In the genomic region with DNA sequence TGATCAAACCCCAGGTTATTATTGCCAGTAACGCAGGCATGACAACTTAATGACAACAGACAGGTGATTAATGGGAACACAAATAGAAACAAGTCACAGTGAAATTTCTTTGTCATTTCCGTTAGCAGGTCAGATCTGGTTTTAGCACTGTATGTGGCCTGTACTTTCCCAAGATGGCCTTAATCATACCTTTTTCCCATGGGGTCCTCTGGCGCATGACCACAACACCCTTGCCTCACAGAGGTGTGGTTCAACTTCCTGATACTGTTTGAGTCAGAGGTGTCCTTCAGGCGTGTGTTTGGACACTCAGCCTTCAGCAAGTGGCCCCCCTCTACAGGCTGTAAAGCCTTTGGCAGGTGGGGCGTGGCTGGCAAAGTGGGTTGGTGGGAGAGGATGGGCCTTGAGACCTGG, we compare ENCODE assay signal across 24 mouse cellular contexts. TPM values are rescaled to one million over a fixed set of nuclear protein-coding genes. Genes with fewer than 3 reads are reported as not detected.
DNase-seq lines count a peak whose midpoint lies in the region; ATAC-seq lines count a peak whose summit lies in the region.
"Had no signal": no experiment of that assay in that cellular context is flagged by ENCODE, and none has a peak within 500 bp of the region (broad histone marks: within the 10 kb centered on the region; RNA-seq: fewer than 3 reads in every experiment).

No protein-coding gene starts in this region.

- no peak overlapping the region for H3K9ac ChIP-seq in hindbrain, embryonic 14.5 days
- no peak overlapping the region for H3K9ac ChIP-seq in neural tube, embryonic 11.5 days (ENCODE audit: low read length)
- H3K9ac ChIP-seq: forebrain, embryonic 13.5 days; heart, embryonic 12.5 days; heart, embryonic 15.5 days; hindbrain, embryonic 12.5 days; intestine, embryonic 15.5 days had no signal

- no peaks in the 10 kb centered on the region for H3K36me3 ChIP-seq in hindbrain, embryonic 14.5 days (replicated peaks; ENCODE audit: control insufficient read depth, insufficient read depth)
- no peaks in the 10 kb centered on the region for H3K36me3 ChIP-seq in hindbrain, embryonic 10.5 days
- H3K36me3 ChIP-seq in neural tube, embryonic 11.5 days (ENCODE audit: control insufficient read depth, insufficient read depth, low read length), result no peaks in the 10 kb centered on the region
- H3K36me3 ChIP-seq: G1E; heart, embryonic 12.5 days; heart, embryonic 15.5 days; hindbrain, embryonic 12.5 days; intestine, embryonic 15.5 days had no signal

- WGBS in hindbrain, embryonic 14.5 days, result 88% methylated on average over 5 of the region's 5 CpGs
- 89% methylated on average over 5 of the region's 5 CpGs for WGBS in hindbrain, embryonic 10.5 days
- WGBS in neural tube, embryonic 11.5 days, result 84% methylated on average over 5 of the region's 5 CpGs

- peaks cover 8% of the 10 kb centered on the region; the same call in 1 of the 2 replicates for H3K4me1 ChIP-seq in hindbrain, embryonic 14.5 days (replicated peaks; ENCODE audit: control insufficient read depth, insufficient read depth, low read length)
- H3K4me1 ChIP-seq in hindbrain, embryonic 10.5 days (replicated peaks), result peaks cover 27% of the 10 kb centered on the region
- H3K4me1 ChIP-seq in neural tube, embryonic 11.5 days (ENCODE audit: control insufficient read depth, insufficient read depth, low read length), result peaks cover 7% of the 10 kb centered on the region; the same call in 1 of the 2 replicates

- no peak overlapping the region for H3K4me2 ChIP-seq in hindbrain, embryonic 14.5 days (replicated peaks)
- H3K4me2 ChIP-seq in neural tube, embryonic 11.5 days (ENCODE audit: low read depth), result no peak overlapping the region
- H3K4me2 ChIP-seq: forebrain, embryonic 13.5 days; heart, embryonic 12.5 days; heart, embryonic 15.5 days; hindbrain, embryonic 12.5 days; intestine, embryonic 15.5 days had no signal

- peaks cover 7% of the 10 kb centered on the region; the same call in 1 of the 2 replicates for H3K9me3 ChIP-seq in hindbrain, embryonic 14.5 days (ENCODE audit: control insufficient read depth, low read length)
- no peaks in the 10 kb centered on the region for H3K9me3 ChIP-seq in hindbrain, embryonic 10.5 days
- H3K9me3 ChIP-seq in neural tube, embryonic 11.5 days (ENCODE audit: control insufficient read depth, low read length), result no peaks in the 10 kb centered on the region
- H3K9me3 ChIP-seq: forebrain, embryonic 13.5 days; G1E; heart, embryonic 12.5 days; heart, embryonic 15.5 days; hindbrain, embryonic 12.5 days; intestine, embryonic 15.5 days had no signal

- no peaks in the 10 kb centered on the region for H3K27me3 ChIP-seq in hindbrain, embryonic 14.5 days (ENCODE audit: control insufficient read depth, insufficient read depth, low read length)
- peaks cover 5% of the 10 kb centered on the region; the same call in 1 of the 2 replicates for H3K27me3 ChIP-seq in hindbrain, embryonic 10.5 days (ENCODE audit: insufficient read depth, poor library complexity, severe bottlenecking)
- H3K27me3 ChIP-seq in neural tube, embryonic 11.5 days (ENCODE audit: control insufficient read depth, insufficient read depth, low read length), result no peaks in the 10 kb centered on the region
- H3K27me3 ChIP-seq: heart, embryonic 12.5 days; heart, embryonic 15.5 days; intestine, embryonic 15.5 days; Patski had no signal

- no peak overlapping the region for H3K4me3 ChIP-seq in hindbrain, embryonic 14.5 days (replicated peaks; ENCODE audit: low read length)
- no peak overlapping the region for H3K4me3 ChIP-seq in hindbrain, embryonic 10.5 days
- no peak overlapping the region for H3K4me3 ChIP-seq in neural tube, embryonic 11.5 days (ENCODE audit: low read depth, low read length)
- H3K4me3 ChIP-seq: forebrain, embryonic 13.5 days; gastrocnemius, adult 2 months; heart, embryonic 12.5 days; heart, embryonic 15.5 days; hindbrain, embryonic 12.5 days; intestine, embryonic 15.5 days had no signal

- no peak for DNase-seq in hindbrain, embryonic 14.5 days (ENCODE audit: low spot score)
- DNase-seq in hindbrain, embryonic 10.5 days (ENCODE audit: low spot score), result no peak
- DNase-seq in neural tube, embryonic 11.5 days (ENCODE audit: low spot score), result peak; percentile 3
- no peak for DNase-seq in neural tube, embryonic 10.5 days (ENCODE audit: extremely low spot score, low spot score)
- DNase-seq in natural killer cell, adult 2 months (ENCODE audit: low spot score in 2 of 2), result peak; percentile 28 to 35
- no peak for DNase-seq in layer of hippocampus, postnatal 14 days (ENCODE audit: low spot score in 2 of 2)
- DNase-seq: adrenal gland, postnatal 10 days; adrenal gland, postnatal 36 days; cerebellum, adult 18-20 months; cerebellum, adult 9-10 months; gastrocnemius, adult 2 months; gastrocnemius, postnatal 14 days; heart, adult 18-20 months; heart, postnatal 10 days; heart, postnatal 4 days had no signal

- no peak overlapping the region for H3K27ac ChIP-seq in hindbrain, embryonic 14.5 days
- no peak overlapping the region for H3K27ac ChIP-seq in hindbrain, embryonic 10.5 days
- H3K27ac ChIP-seq in neural tube, embryonic 11.5 days (ENCODE audit: low read depth, low read length), result no peak overlapping the region
- H3K27ac ChIP-seq: forebrain, embryonic 13.5 days; gastrocnemius, adult 2 months; heart, embryonic 15.5 days; hindbrain, embryonic 12.5 days; intestine, embryonic 15.5 days had no signal

- 0 out of 2 replicates have a peak, but pooled peaks have one; percentile 31 for ATAC-seq in hindbrain, embryonic 14.5 days (ENCODE audit: low FRiP score)
- no peak for ATAC-seq in neural tube, embryonic 11.5 days (ENCODE audit: insufficient read depth, low FRiP score, low TSS enrichment)
- ATAC-seq: forebrain, embryonic 13.5 days; forebrain, embryonic 16.5 days; hindbrain, embryonic 16.5 days; intestine, embryonic 15.5 days; Patski had no signal

RNA-seq across cellular contexts. Expression of a gene that starts 55.8 kb away (rescaled TPM):
- polyA plus RNA-seq in hindbrain, embryonic 14.5 days (2014; fragmentation: Nextera tagmentation; extraction: Ambion mirVana), result 45.8 and 48.5 TPM in 2 replicates
- polyA plus RNA-seq in hindbrain, embryonic 10.5 days (2016; fragmentation: Nextera tagmentation; extraction: Ambion mirVana), result 60.5 and 62.3 TPM in 2 replicates
- polyA plus RNA-seq in neural tube, embryonic 11.5 days (2014; fragmentation: Nextera tagmentation; extraction: Ambion mirVana), result 44.8 and 48.8 TPM in 2 replicates
- 10 to 100 TPM; 36.7 to 38.0 TPM for total RNA-seq in layer of hippocampus, postnatal 14 days (2021)

RNA-seq across cellular contexts. Expression of a gene that starts 59.2 kb away (rescaled TPM):
- polyA plus RNA-seq in hindbrain, embryonic 14.5 days (2014; fragmentation: Nextera tagmentation; extraction: Ambion mirVana), result 27.0 and 30.2 TPM in 2 replicates
- 222 and 292 TPM in 2 replicates for polyA plus RNA-seq in hindbrain, embryonic 10.5 days (2016; fragmentation: Nextera tagmentation; extraction: Ambion mirVana)
- polyA plus RNA-seq in neural tube, embryonic 11.5 days (2014; fragmentation: Nextera tagmentation; extraction: Ambion mirVana), result 194 and 219 TPM in 2 replicates
- total RNA-seq in layer of hippocampus, postnatal 14 days (2021), result 1 to 10 TPM; 5.4 to 7.8 TPM

Comparison
In these comparisons a context has a peak if more than half of its experiments do, and no peak if none do; other contexts are left out.
1. DNase-seq: peak in neural tube, embryonic 11.5 days (single experiment) and natural killer cell, adult 2 months (2 of 2); none in hindbrain, embryonic 14.5 days (single experiment), hindbrain, embryonic 10.5 days (single experiment), neural tube, embryonic 10.5 days (single experiment) and layer of hippocampus, postnatal 14 days (0 of 2).